Mouse (Mus musculus) testis, postnatal 14 days (tissue): ENCODE data around the gene Rp2.
"Not testable (repeated sequence)": the region's sequence is repeated elsewhere in the genome, so short reads cannot be mapped to it uniquely, and the experiment has no call there.

Experiments
- DNase-seq: peaks from one replicate; pipeline ENCODE4 v3.0.0; 2021; ENCODE audit warnings: low spot score

The Rp2 gene

GRCm38 (mm10) chrX:20364391-20365365, at the start of gene Rp2:
Rp2 (plus strand) TSS chrX:20364481.
- DNase-seq = peak; percentile 86

DNA sequence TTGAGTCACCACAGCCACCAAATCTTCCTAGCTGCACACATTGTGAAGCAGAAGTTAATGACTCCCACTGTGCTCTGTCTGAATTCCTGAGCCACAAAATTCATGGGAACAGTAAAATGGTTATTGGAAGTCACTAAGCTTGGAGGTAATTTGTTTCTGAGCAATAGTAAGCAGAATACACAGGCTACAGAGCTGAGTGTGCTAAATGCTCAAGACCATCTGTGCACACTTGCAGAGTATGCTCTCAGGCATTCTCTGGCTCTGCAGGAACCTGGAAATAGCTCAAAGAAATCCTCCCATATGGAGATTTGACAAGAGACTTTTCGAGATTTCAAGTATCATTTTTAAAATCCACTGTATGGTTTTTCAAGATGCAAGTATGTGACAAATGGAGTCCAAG, 31.5 kb upstream of the Rp2 start:
- DNase-seq = no peak

GRCm38 (mm10) chrX:20335722-20336121, 28.6 kb upstream of the Rp2 start:
- no peak for DNase-seq

DNA sequence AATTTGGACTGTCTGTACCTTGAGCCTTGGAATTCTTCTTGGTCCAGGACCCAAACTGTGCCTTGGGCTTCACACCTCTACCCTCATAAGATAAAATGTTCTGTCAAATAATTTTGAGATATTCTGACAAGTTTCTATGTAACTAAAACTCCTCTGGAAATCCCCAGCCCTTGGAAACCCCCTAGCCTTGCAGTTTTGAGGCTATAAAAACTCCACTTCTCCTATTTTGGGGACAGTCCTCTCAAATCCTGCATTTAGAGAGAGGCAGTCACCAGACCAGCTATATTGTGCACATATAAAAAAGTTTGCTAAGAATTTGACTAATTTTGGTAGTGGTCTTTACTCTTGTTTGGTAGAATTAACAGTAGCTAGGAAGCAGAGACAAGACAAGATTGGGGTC, 19.3 kb upstream of the Rp2 start:
- no peak for DNase-seq

DNA sequence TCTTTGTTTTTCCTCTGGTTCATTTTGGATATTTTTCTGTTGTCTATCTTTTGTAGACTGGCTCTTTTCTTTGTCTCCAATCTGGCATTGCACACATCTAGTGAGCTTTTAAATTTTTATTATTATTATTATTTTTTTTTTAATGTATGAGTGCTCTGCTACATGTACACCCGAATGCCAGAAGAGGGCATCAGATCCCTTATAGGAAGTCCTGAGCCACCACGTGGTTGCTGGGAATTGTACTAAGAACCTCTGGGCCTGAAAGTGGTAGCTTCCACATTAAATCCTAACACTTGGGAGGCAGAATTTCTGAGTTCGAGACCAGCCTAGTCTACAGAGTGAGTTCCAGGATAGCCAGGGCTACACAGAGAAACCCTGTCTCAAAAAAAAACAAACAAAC, 17.9 kb upstream of the Rp2 start:
- no peak for DNase-seq

DNA sequence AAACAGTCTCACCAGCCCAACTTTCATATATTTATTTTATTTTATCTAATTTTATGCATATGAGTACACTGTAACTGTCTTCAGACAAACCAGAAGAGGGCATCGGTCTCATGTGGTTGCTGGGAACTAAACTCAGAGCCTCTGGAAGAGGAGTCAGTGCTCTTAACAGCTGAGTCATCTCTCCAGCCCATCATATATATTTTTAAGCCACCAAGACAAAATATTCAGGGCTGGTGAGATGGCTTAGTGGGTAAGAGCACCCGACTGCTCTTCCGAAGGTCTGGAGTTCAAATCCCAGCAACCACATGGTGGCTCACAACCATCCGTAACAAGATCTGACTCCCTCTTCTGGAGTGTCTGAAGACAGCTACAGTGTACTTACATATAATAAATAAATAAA, 14.0 kb upstream of the Rp2 start:
- not testable (repeated sequence) for DNase-seq

DNA sequence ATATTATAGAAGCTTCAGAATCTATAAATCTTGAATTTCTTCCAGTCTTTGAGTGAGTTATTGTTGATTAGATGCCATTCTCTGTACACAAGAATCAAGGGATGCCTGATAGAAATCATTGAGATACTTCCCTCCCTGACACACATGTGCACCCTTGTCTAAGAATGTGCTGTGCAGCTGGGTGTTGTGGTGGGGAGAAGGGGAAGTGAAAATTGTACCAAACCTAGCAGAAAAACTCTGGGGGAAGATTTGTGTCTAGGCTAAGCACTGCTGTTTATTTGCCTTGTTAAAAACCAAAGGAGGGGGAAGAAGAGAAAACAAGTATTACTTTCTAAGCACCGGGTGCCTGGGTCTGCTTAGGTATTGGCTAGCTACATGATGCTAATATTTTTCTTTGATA, 9.0 kb upstream of the Rp2 start:
- no peak for DNase-seq

- DNase-seq = no peak
Measured at GRCm38 (mm10) chrX:20356309-20356708, 8.0 kb upstream of the Rp2 start.

- DNase-seq = no peak
Measured at GRCm38 (mm10) chrX:20366036-20366435, 1.8 kb downstream of the Rp2 start.

DNA sequence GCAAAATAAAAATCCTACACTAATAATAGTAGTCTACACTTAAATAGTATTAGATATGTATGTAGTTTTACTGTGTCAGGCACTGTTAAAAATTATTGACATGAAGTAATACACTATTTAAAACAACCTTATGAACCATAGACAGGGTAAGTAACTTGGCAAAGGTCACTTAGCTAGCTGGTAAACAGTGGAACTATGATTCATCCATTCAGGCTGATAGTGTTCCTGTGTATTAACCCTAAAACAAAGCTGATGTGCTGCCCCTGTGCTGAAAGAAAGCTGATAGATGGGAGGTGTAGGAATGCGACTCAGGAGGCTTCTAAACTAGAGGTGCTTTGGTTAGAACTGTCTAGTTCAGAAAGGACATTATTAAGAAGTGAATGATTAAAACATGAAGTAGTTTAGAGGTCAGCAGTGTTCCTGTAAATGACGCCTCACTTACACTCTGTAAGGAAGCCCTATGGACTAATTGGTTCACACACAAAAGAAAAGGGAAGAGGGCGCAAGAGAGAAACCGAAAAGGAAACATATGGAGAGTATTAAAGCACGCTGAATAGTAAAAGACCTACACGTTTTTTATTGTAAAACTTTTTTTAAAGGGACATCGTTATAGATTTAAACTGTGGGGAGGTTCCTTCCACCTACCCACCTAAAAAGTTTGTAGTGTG, 15.2 kb downstream of the Rp2 start:
- DNase-seq = no peak

DNA sequence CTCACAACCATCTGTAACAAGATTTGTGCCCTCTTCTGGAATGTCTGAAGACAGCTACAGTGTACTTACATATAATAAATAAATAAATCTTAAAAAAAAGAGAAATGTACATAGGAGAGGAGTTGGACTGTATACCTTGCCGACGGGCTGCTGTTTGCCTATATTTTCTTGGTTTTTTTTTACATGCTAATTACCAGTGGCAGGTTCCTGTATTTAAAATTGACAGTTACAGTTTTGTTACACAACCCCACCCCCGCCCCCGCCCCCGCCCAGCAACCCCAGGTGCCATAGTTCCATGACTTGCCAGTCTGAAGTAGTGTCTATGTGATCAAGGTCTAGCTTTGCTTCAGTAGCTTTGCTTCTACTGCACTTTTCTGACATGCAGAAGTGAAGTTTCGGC, 18.0 kb downstream of the Rp2 start:
- no peak for DNase-seq

GRCm38 (mm10) chrX:20387006-20387405, 22.7 kb downstream of the Rp2 start:
- no peak for DNase-seq

- not testable (repeated sequence) for DNase-seq
Measured at GRCm38 (mm10) chrX:20391964-20392363, 27.7 kb downstream of the Rp2 start.

- DNase-seq = no peak
Measured at GRCm38 (mm10) chrX:20392942-20393341, 28.7 kb downstream of the Rp2 start.

GRCm38 (mm10) chrX:20404068-20404467, 39.8 kb downstream of the Rp2 start:
- no peak for DNase-seq

- no peak for DNase-seq
Measured at GRCm38 (mm10) chrX:20406909-20407308, 42.6 kb downstream of the Rp2 start.

DNA sequence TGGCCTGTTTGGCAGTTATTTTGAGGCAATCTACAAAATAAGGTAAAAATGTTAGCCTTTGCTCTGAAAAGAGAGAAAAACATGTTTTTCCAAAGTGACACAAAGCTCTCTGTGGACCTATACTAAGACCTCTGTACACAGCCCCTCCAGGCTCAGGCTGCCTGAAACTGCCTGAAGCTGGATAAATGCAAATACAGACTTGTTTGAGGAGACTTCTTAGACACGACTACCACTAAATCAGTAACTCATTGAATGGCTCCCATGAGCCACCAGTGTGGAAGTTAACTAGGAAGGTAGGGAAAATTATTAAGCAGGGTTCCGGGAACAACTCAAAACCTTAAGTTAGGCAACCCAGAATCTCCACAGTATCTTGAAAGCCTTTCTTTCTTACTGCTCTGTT, 43.4 kb downstream of the Rp2 start:
- DNase-seq = no peak

DNA sequence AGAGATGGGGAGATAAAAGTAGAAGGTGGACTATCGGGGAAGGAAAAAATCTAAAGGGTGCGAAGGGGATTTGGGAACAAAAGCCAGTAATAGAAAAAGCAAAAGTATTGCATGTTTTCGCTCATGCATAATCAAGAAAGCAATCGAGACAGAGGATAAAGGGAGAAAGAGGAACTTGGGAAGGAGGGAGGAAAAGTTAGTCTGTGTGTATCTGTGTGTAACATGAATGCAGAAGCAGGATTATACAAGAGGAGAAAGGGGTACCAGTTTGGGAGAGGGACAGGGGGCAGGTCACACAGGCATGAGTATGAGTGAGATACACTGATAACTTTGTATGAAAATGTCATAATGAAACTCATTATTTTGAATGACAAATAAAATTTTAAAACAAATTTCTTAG, 47.1 kb downstream of the Rp2 start:
- no peak for DNase-seq

- no peak for DNase-seq
Measured at GRCm38 (mm10) chrX:20412221-20412620, 47.9 kb downstream of the Rp2 start.

GRCm38 (mm10) chrX:20414885-20415622, 50.8 kb downstream of the Rp2 start:
- DNase-seq = no peak

- no peak for DNase-seq
Measured at GRCm38 (mm10) chrX:20418461-20418860, 54.2 kb downstream of the Rp2 start.

DNA sequence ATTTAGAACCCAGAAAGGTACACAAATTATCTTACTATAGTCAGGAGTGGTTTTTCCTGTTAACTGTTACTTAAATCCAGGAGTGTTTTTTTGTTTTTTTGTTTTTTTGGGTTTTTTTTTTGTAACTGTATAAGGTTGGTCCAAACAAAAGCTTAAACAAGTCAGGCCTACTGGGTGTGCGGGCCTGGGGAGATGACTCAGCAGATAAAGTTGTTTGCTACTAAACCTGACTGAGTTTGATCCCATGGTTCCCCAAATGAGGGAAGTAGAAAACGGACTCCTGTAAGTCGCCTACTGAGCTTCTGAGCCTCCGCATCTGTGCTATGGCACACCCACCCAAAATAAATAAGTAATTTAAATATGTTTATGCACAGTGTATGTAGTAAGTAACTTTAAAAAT, 55.3 kb downstream of the Rp2 start:
- no peak for DNase-seq
